Mouse (Mus musculus) liver, embryonic 14.5 days (tissue): ENCODE measurements around the gene Zbtb16. TPM values are rescaled to one million over a fixed set of nuclear protein-coding genes. Genes with fewer than 3 reads are reported as not detected.

ENCODE experiments used
- ATAC-seq: fragments of 200-750 bp; cut with Nextera tagmentation; 2 replicates; pipeline ENCODE4 v1.8.0; 2017; ENCODE audit warnings: moderate number of reproducible peaks, mild to moderate bottlenecking, moderate library complexity; ENCODE audit not compliant: insufficient read depth
- DNase-seq, 3 experiments: peaks; one replicate each; pipeline ENCODE4 v3.0.0-alpha.2; 2012 to 2013; ENCODE audit warnings: low read depth in 3 of 3, low spot score in 3 of 3
- H3K27ac ChIP-seq: fragments of 300-500 bp; sonication (generic); 2 replicates; pipeline ENCODE4 v1.5.1; 2014; ENCODE audit warnings: moderate library complexity, mild to moderate bottlenecking, control low read depth, inconsistent platforms
- H3K27me3 ChIP-seq: fragments of 300-500 bp; sonication (generic); 2 replicates; pipeline ENCODE4 v1.6.1; 2014; ENCODE audit warnings: mild to moderate bottlenecking, low read length, moderate library complexity; ENCODE audit not compliant: control insufficient read depth, insufficient read depth
- H3K36me3 ChIP-seq: fragments of 300-500 bp; sonication (generic); replicated peaks from 2 replicates; pipeline ENCODE4 v1.6.1; 2014; ENCODE audit warnings: low read depth; ENCODE audit not compliant: control insufficient read depth, insufficient read depth
- H3K4me1 ChIP-seq, 2 experiments: fragments of 200-500 bp in 1 of 2; fragments of 300-500 bp in 1 of 2; sonication (generic) in 1 of 2; replicated peaks; 2 replicates each; pipeline ENCODE4 v1.6.1; 2012 to 2014; ENCODE audit warnings: antibody characterized with exemption in 1 of 2, inconsistent platforms in 1 of 2, low read length in 1 of 2; ENCODE audit not compliant: control insufficient read depth in 2 of 2, insufficient read depth in 2 of 2
- H3K4me2 ChIP-seq: fragments of 300-500 bp; sonication (generic); 2 replicates; pipeline ENCODE4 v1.6.1; 2014; ENCODE audit warnings: low read depth, mild to moderate bottlenecking, control low read depth, moderate library complexity
- H3K4me3 ChIP-seq, 2 experiments: fragments of 200-500 bp in 1 of 2; fragments of 300-500 bp in 1 of 2; sonication (generic) in 1 of 2; 2 replicates each; pipeline ENCODE4 v1.5.1; 2012 to 2014; ENCODE audit warnings: low read depth in 2 of 2, low read length in 2 of 2, mild to moderate bottlenecking in 2 of 2, control low read depth in 1 of 2, inconsistent platforms in 1 of 2, moderate library complexity in 1 of 2; ENCODE audit not compliant: insufficient read depth in 1 of 2
- H3K9ac ChIP-seq: fragments of 300-500 bp; sonication (generic); replicated peaks from 2 replicates; pipeline ENCODE4 v1.6.1; 2014; ENCODE audit warnings: mild to moderate bottlenecking, control low read depth, moderate library complexity
- H3K9me3 ChIP-seq: fragments of 300-500 bp; sonication (generic); 2 replicates; pipeline ENCODE4 v1.6.1; 2016; ENCODE audit warnings: low read length, mixed read lengths; ENCODE audit not compliant: control insufficient read depth
- CTCF ChIP-seq: IDR thresholded peaks from 2 replicates; pipeline ENCODE4 v1.5.1; 2016; ENCODE audit warnings: antibody characterized with exemption, low read depth, control low read depth
- EP300 ChIP-seq: IDR thresholded peaks from 2 replicates; pipeline ENCODE4 v1.6.1; 2016; ENCODE audit warnings: antibody characterized with exemption, low read depth
- WGBS: fragments of 180-500 bp; shearing (Covaris S2); extraction: QIAGEN DNeasy Blood & Tissue Kit; methylation state at CpG from one replicate; pipeline ENCODE4 v1.1.7; 2014; ENCODE audit not compliant: insufficient replicate concordance; 5-methylcytosine and 5-hydroxymethylcytosine counted together
- polyA plus RNA-seq, 2 experiments: library from polyadenylated mRNA; depleted of rRNA in 1 of 2; stranded (reverse) in 1 of 2; unstranded in 1 of 2; fragments of >200 nt; fragmentation: Nextera tagmentation in 1 of 2; extraction: Ambion mirVana in 1 of 2; gene quantifications; 2 replicates each; pipeline versions ENCODE4 v1.2.1 to v1.2.3; 2012 to 2014

Gene Zbtb16
- polyA plus RNA-seq, 2 experiments = 0.26 to 0.30 TPM

- WGBS = 51% methylated on average over 10 of the region's 10 CpGs
- Histone ChIP-seq H3K4me3 (no peak overlapping the region), H3K9ac (no peak overlapping the region), H3K9me3 (no peaks in the 10 kb centered on the region), H3K27me3 (no peaks in the 10 kb centered on the region), H3K4me2 (no peak overlapping the region), H3K4me1 (peaks cover 9 to 10% of the 10 kb centered on the region in 2 experiments), H3K36me3 (no peaks in the 10 kb centered on the region), H3K27ac (no peak overlapping the region)
- no peak for ATAC-seq
- TF ChIP-seq CTCF = no peak
- no peak for TF ChIP-seq EP300
- no peak for DNase-seq
These were observed 188.3 kb downstream of the Zbtb16 start for GRCm38 (mm10) chr9:48647648-48648284.

- no peak for ATAC-seq
These were observed 189.0 kb downstream of the Zbtb16 start for GRCm38 (mm10) chr9:48646781-48647647.

GRCm38 (mm10) chr9:48646251-48646650 is 189.8 kb downstream of the Zbtb16 start:
- H3K27me3 ChIP-seq = no peaks in the 10 kb centered on the region
- TF ChIP-seq EP300 (no peak), CTCF (peak; percentile 96)
- peaks cover 9 to 10% of the 10 kb centered on the region in 2 experiments for H3K4me1 ChIP-seq
- H3K9me3 ChIP-seq = no peaks in the 10 kb centered on the region
- no peak overlapping the region for H3K9ac ChIP-seq
- no peak overlapping the region for H3K4me3 ChIP-seq
- no peaks in the 10 kb centered on the region for H3K36me3 ChIP-seq
- DNase-seq (peak; percentile 36 to 54 (median 36)), ATAC-seq (no peak)
- no peak overlapping the region for H3K27ac ChIP-seq
- no peak overlapping the region for H3K4me2 ChIP-seq
- WGBS = 20% methylated on average over 4 of the region's 4 CpGs

More at GRCm38 (mm10) chr9:48646781-48647647, 189.0 kb downstream of the Zbtb16 start:
- H3K9me3 ChIP-seq = no peaks in the 10 kb centered on the region
- H3K4me3 ChIP-seq = no peak overlapping the region
- no peak for DNase-seq
- H3K36me3 ChIP-seq = no peaks in the 10 kb centered on the region
- H3K4me1 ChIP-seq = peaks cover 9 to 10% of the 10 kb centered on the region in 2 experiments
- H3K4me2 ChIP-seq = no peak overlapping the region
- H3K9ac ChIP-seq = no peak overlapping the region
- no peak overlapping the region for H3K27ac ChIP-seq
- no peaks in the 10 kb centered on the region for H3K27me3 ChIP-seq
- 61% methylated on average over 16 of the region's 16 CpGs for WGBS
- TF ChIP-seq CTCF = no peak

GRCm38 (mm10) chr9:48645648-48646126 is 190.3 kb downstream of the Zbtb16 start:
- no peak for ATAC-seq
- no peak overlapping the region for H3K27ac ChIP-seq
- no peaks in the 10 kb centered on the region for H3K36me3 ChIP-seq
- no peak for DNase-seq
- H3K4me2 ChIP-seq = no peak overlapping the region
- WGBS = 38% methylated on average over 4 of the region's 4 CpGs
- no peaks in the 10 kb centered on the region for H3K27me3 ChIP-seq
- no peak overlapping the region for H3K4me3 ChIP-seq
- TF ChIP-seq EP300 (no peak), CTCF (no peak)
- no peaks in the 10 kb centered on the region for H3K9me3 ChIP-seq
- H3K4me1 ChIP-seq = peaks cover 9 to 10% of the 10 kb centered on the region in 2 experiments
- H3K9ac ChIP-seq = no peak overlapping the region

- Histone ChIP-seq H3K27ac (no peak overlapping the region), H3K9me3 (no peaks in the 10 kb centered on the region), H3K36me3 (no peaks in the 10 kb centered on the region), H3K9ac (no peak overlapping the region), H3K4me2 (no peak overlapping the region), H3K4me3 (no peak overlapping the region), H3K27me3 (no peaks in the 10 kb centered on the region), H3K4me1 (peaks cover 9% of the 10 kb centered on the region in 2 experiments)
- no peak for ATAC-seq
- peak in 2 of 3 experiments; percentile 24 to 37 for DNase-seq
- 37% methylated on average over 13 of the region's 13 CpGs for WGBS
- TF ChIP-seq CTCF (peak; percentile 54), EP300 (no peak)
These were observed 190.9 kb downstream of the Zbtb16 start for GRCm38 (mm10) chr9:48644926-48645647.
